Mouse (Mus musculus) B cell, adult 2 months (primary cell): ENCODE data around the gene Nop9.
A peak's percentile ranks its signal among the peaks of the same experiment; 100 is the strongest.

Source experiments
- DNase-seq, 2 experiments: peaks; one replicate each; pipeline ENCODE4 v3.0.0; 2022

The Nop9 gene

GRCm38 (mm10) chr14:55745180-55745860 is at the start of gene Nop9, which contains the start of gene Dhrs1:
TSS of gene Nop9 (plus strand) at chr14:55745693.
TSS of gene Dhrs1 (minus strand) at chr14:55745690.
- DNase-seq, result peak; percentile 89 to 90

- DNase-seq, result no peak
These were observed 48.3 kb upstream of the Nop9 start for GRCm38 (mm10) chr14:55697226-55697625.

GRCm38 (mm10) chr14:55701131-55701530 is 44.4 kb upstream of the Nop9 start:
- DNase-seq, result no peak

GRCm38 (mm10) chr14:55702761-55703160 is 42.7 kb upstream of the Nop9 start:
- no peak for DNase-seq

- no peak for DNase-seq
These were observed 39.4 kb upstream of the Nop9 start for GRCm38 (mm10) chr14:55706051-55706600.

- DNase-seq, result no peak
These were observed 38.1 kb upstream of the Nop9 start for GRCm38 (mm10) chr14:55707397-55707796.

GRCm38 (mm10) chr14:55709509-55709908 is 36.0 kb upstream of the Nop9 start:
- DNase-seq, result no peak

GRCm38 (mm10) chr14:55711786-55712185 is 33.7 kb upstream of the Nop9 start:
- DNase-seq, result no peak

GRCm38 (mm10) chr14:55713007-55713728 is 32.3 kb upstream of the Nop9 start:
- DNase-seq, result no peak

GRCm38 (mm10) chr14:55713729-55714122 is 31.8 kb upstream of the Nop9 start, which contains the start of gene Tgm1:
TSS of gene Tgm1 (minus strand) at chr14:55713926.
- no peak for DNase-seq

- DNase-seq, result no peak
These were observed 30.6 kb upstream of the Nop9 start for GRCm38 (mm10) chr14:55714893-55715292.

GRCm38 (mm10) chr14:55716271-55716670 is 29.2 kb upstream of the Nop9 start:
- DNase-seq, result no peak

- DNase-seq, result no peak
These were observed 28.6 kb upstream of the Nop9 start for GRCm38 (mm10) chr14:55716884-55717283.

GRCm38 (mm10) chr14:55719737-55720136 is 25.8 kb upstream of the Nop9 start:
- DNase-seq, result no peak

- no peak for DNase-seq
These were observed 24.8 kb upstream of the Nop9 start for GRCm38 (mm10) chr14:55720666-55721065.

GRCm38 (mm10) chr14:55721076-55721475 is 24.4 kb upstream of the Nop9 start:
- DNase-seq, result no peak

- peak; percentile 96 to 97 for DNase-seq
These were observed 23.6 kb upstream of the Nop9 start, which contains the start of gene Rabggta for GRCm38 (mm10) chr14:55721700-55722437. TSS of gene Rabggta (minus strand) at chr14:55722263.

- no peak for DNase-seq
These were observed 23.0 kb upstream of the Nop9 start for GRCm38 (mm10) chr14:55722438-55722945.

- DNase-seq, result no peak
These were observed 22.1 kb upstream of the Nop9 start for GRCm38 (mm10) chr14:55723433-55723832.

GRCm38 (mm10) chr14:55724411-55724871 is 21.1 kb upstream of the Nop9 start:
- peak; percentile 74 to 82 for DNase-seq

- DNase-seq, result no peak
These were observed 19.2 kb upstream of the Nop9 start for GRCm38 (mm10) chr14:55726261-55726660.

- DNase-seq, result peak; percentile 20 to 22
These were observed 17.4 kb upstream of the Nop9 start for GRCm38 (mm10) chr14:55727889-55728685.
